Mouse (Mus musculus) thymus, adult 2 months (tissue): ENCODE measurements around the gene Fgf12.

Source experiments
- CTCF ChIP-seq: fragments of 200-500 bp; IDR thresholded peaks from 2 replicates; pipeline ENCODE4 v1.5.1; 2012; ENCODE audit warnings: mild to moderate bottlenecking, control low read depth, low read length, moderate library complexity, borderline replicate concordance; ENCODE audit not compliant: control insufficient read depth, poor library complexity, insufficient read depth; ENCODE audit errors: extremely low read depth
- POLR2A ChIP-seq: fragments of 200-500 bp; IDR thresholded peaks from 2 replicates; pipeline ENCODE4 v1.6.1; 2012; ENCODE audit warnings: mild to moderate bottlenecking, low read length, control low read depth, moderate library complexity; ENCODE audit not compliant: control insufficient read depth, poor library complexity, insufficient read depth; ENCODE audit errors: extremely low read depth

- TF ChIP-seq CTCF: no peak
- TF ChIP-seq POLR2A: no peak
These were observed 46.2 kb downstream of the Fgf12 start for GRCm38 (mm10) chr16:28706623-28707022.
